Mouse (Mus musculus) neural tube, embryonic 11.5 days (tissue): ENCODE data around the gene Tmem267. TPM values are rescaled to one million over a fixed set of nuclear protein-coding genes. Genes with fewer than 3 reads are reported as not detected.

Experiments
- ATAC-seq: fragments of 200-750 bp; cut with Nextera tagmentation; 2 replicates; pipeline ENCODE4 v1.8.0; 2017; ENCODE audit warnings: moderate number of reproducible peaks, mild to moderate bottlenecking, moderate TSS enrichment, moderate library complexity; ENCODE audit not compliant: insufficient read depth, low FRiP score, low TSS enrichment
- DNase-seq: peaks from one replicate; pipeline ENCODE4 v3.0.0-alpha.2; 2015; ENCODE audit warnings: low spot score
- H3K27ac ChIP-seq: fragments of 300-500 bp; sonication (generic); 2 replicates; pipeline ENCODE4 v1.5.1; 2014; ENCODE audit warnings: low read depth, mild to moderate bottlenecking, low read length
- H3K27me3 ChIP-seq: fragments of 300-500 bp; sonication (generic); 2 replicates; pipeline ENCODE4 v1.6.1; 2014; ENCODE audit warnings: mild to moderate bottlenecking, low read length, mixed read lengths; ENCODE audit not compliant: control insufficient read depth, insufficient read depth
- H3K36me3 ChIP-seq: fragments of 300-500 bp; sonication (generic); 2 replicates; pipeline ENCODE4 v1.6.1; 2014; ENCODE audit warnings: mild to moderate bottlenecking, low read length, moderate library complexity, mixed read lengths; ENCODE audit not compliant: control insufficient read depth, insufficient read depth
- H3K4me1 ChIP-seq: fragments of 300-500 bp; sonication (generic); 2 replicates; pipeline ENCODE4 v1.6.1; 2014; ENCODE audit warnings: low read length, mixed read lengths; ENCODE audit not compliant: control insufficient read depth, insufficient read depth
- H3K4me2 ChIP-seq: fragments of 300-500 bp; sonication (generic); 2 replicates; pipeline ENCODE4 v1.6.1; 2014; ENCODE audit warnings: low read depth, mild to moderate bottlenecking, moderate library complexity
- H3K4me3 ChIP-seq: fragments of 300-500 bp; sonication (generic); 2 replicates; pipeline ENCODE4 v1.5.1; 2014; ENCODE audit warnings: low read depth, low read length
- H3K9ac ChIP-seq: fragments of 300-500 bp; sonication (generic); 2 replicates; pipeline ENCODE4 v1.6.1; 2014; ENCODE audit warnings: mild to moderate bottlenecking, low read length
- H3K9me3 ChIP-seq: fragments of 300-500 bp; sonication (generic); 2 replicates; pipeline ENCODE4 v1.6.1; 2016; ENCODE audit warnings: low read length; ENCODE audit not compliant: control insufficient read depth
- WGBS: fragments of 180-500 bp; shearing (Covaris S2); extraction: QIAGEN DNeasy Blood & Tissue Kit; methylation state at CpG from one replicate; pipeline ENCODE4 v1.1.7; 2014; 5-methylcytosine and 5-hydroxymethylcytosine counted together
- polyA plus RNA-seq: library from polyadenylated mRNA; unstranded; fragments of >200 nt; fragmentation: Nextera tagmentation; extraction: Ambion mirVana; gene quantifications from 2 replicates; pipeline ENCODE4 v1.2.1, GENCODE M21; 2014

Tmem267 gene
- polyA plus RNA-seq, 1 experiment from 2014 or later, result 1.5 TPM

DNA sequence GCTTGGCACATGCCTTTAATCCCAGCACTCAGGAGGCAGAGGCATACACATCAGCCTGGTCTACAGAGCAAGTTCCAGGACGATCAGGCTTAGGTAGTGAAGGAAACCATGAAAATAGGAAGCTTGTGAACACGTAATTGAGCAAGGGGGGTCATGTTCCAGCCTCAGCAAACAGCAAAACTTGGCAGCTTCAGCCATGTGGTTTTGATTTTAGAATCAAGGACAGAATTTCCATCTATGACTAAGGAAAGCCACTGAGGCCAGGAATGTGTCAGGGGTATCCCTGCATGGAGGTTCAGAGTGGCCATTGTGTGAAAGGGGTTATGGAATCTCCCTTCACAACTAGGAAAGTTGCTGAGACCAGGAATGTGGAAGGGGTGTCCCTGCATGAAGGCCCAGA lies 147.7 kb downstream of the Tmem267 start:
- DNase-seq, result no peak

DNA sequence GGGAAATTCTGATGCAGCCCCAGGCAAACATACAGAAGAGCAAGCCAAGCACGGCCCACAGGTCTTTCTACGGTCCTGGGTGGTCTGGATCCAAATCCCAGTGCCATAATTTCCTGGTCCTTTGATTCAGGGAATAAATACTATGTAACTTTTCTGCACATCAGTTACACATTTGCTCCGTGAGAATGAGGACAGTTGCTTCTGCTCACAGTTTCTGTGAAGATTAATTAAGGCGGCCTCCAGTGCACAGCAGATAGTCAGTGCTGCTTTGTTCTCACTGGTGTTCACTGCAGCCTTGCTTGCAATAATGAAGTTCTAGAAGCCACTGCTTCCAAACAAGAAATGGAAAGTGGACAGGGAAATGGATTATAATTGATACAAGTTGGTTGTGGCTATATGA lies 150.0 kb downstream of the Tmem267 start:
- ATAC-seq (no peak), DNase-seq (no peak)
- Histone ChIP-seq H3K27me3 (no peaks in the 10 kb centered on the region), H3K9ac (no peak overlapping the region), H3K4me2 (no peak overlapping the region), H3K4me3 (no peak overlapping the region), H3K9me3 (no peaks in the 10 kb centered on the region), H3K36me3 (no peaks in the 10 kb centered on the region), H3K27ac (no peak overlapping the region), H3K4me1 (no peaks in the 10 kb centered on the region)
- WGBS, result 81% methylated on average over 4 of the region's 4 CpGs

More for the DNA sequence above, 147.7 kb downstream of the Tmem267 start:
- no peak overlapping the region for H3K4me3 ChIP-seq
- 65% methylated on average over 2 of the region's 2 CpGs for WGBS
- H3K27ac ChIP-seq, result no peak overlapping the region
- no peaks in the 10 kb centered on the region for H3K27me3 ChIP-seq
- no peak overlapping the region for H3K4me2 ChIP-seq
- H3K4me1 ChIP-seq, result no peaks in the 10 kb centered on the region
- no peak overlapping the region for H3K9ac ChIP-seq
- H3K9me3 ChIP-seq, result no peaks in the 10 kb centered on the region
- ATAC-seq, result no peak
- H3K36me3 ChIP-seq, result no peaks in the 10 kb centered on the region

DNA sequence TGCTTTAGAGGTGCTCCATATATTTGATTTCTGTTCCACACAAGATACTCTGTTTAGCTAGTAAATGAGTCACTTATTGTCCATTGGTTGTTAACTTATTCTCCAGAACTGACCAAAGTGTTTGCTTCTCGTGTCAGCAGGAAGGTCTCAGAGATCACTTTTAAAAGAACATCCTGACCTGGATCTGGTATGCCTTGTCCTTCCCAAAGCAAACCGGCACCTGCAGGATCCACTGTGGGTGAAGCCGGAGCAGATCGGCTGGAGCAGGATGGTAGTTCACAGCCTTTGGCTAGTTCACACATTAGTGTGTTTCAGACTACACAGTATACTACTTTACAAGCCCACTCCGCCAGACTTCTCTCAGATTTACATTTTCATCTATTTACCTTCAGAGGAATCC lies 150.6 kb downstream of the Tmem267 start:
- 89% methylated on average over 5 of the region's 5 CpGs for WGBS
- DNase-seq (no peak), ATAC-seq (no peak)
- H3K27ac ChIP-seq, result no peak overlapping the region
- no peaks in the 10 kb centered on the region for H3K27me3 ChIP-seq
- H3K4me3 ChIP-seq, result no peak overlapping the region
- H3K9me3 ChIP-seq, result no peaks in the 10 kb centered on the region
- H3K36me3 ChIP-seq, result no peaks in the 10 kb centered on the region
- H3K4me2 ChIP-seq, result no peak overlapping the region
- H3K9ac ChIP-seq, result no peak overlapping the region
- no peaks in the 10 kb centered on the region for H3K4me1 ChIP-seq

DNA sequence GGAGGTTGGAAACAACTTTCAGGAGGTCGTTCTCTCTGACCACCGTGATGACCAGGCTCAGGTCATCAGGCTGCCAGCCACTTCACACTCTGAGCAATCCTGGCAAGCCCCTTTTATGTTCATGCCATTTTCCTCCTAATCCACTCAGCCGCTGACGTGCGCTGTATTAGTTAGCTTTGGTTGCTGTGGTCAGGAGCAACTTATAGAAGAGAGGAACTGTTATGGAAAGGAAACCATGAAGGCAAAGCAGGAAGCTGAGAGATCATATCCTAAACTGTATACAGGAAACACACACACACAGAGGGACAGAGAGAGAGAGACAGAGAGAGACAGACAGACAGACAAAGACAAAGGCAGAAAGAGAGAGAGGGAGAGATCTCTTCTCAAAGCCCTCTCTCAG lies 151.5 kb downstream of the Tmem267 start:
- 90% methylated on average over 5 of the region's 5 CpGs for WGBS
- Histone ChIP-seq H3K9me3 (no peaks in the 10 kb centered on the region), H3K4me2 (no peak overlapping the region), H3K27ac (no peak overlapping the region), H3K27me3 (no peaks in the 10 kb centered on the region), H3K4me1 (no peaks in the 10 kb centered on the region), H3K9ac (no peak overlapping the region), H3K4me3 (no peak overlapping the region), H3K36me3 (no peaks in the 10 kb centered on the region)
- DNase-seq (no peak), ATAC-seq (no peak)

DNA sequence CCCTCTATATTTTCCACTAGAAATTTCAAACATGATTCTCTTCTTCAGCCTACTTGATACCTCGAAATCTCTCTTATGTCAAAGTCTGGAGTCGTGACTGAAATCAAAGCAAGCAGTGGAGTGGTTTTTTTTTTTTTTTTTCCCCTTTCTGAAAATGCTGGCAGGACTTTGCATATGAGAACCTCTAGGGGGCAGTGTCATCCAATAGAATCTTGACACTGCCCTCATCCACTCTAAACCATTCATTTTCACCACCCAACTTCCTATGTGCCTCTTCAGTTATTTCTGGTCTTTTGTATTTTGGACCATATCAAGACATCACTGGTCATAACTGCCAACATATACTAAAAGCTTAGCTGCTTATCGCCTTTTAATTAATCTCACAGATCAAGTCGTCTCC lies 152.7 kb downstream of the Tmem267 start:
- H3K4me1 ChIP-seq, result no peaks in the 10 kb centered on the region
- ATAC-seq, result no peak
- H3K36me3 ChIP-seq, result no peaks in the 10 kb centered on the region
- no peaks in the 10 kb centered on the region for H3K9me3 ChIP-seq
- no peaks in the 10 kb centered on the region for H3K27me3 ChIP-seq
- no peak overlapping the region for H3K9ac ChIP-seq
- no peak overlapping the region for H3K4me2 ChIP-seq
- 54% methylated on average over 4 of the region's 4 CpGs for WGBS
- no peak overlapping the region for H3K27ac ChIP-seq
- DNase-seq, result no peak
- H3K4me3 ChIP-seq, result no peak overlapping the region

DNA sequence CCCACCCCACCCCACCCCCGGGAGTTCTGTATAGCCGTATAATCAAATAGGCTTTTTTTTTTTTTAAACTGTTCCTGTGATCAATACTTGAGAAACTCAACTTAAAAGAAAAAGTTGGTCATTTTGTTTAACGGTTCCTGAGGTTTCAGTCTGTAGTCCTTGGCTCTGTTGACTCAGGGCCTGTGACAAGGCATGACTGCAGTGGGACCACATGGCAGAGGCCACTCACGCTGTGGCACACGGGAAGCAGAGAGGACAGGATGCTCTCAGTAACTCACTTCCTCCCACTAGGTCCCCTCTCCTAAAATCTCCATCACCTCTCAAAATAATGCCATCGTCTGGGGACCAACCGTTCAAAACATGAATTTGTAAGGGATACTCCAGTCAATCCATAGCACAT lies 153.3 kb downstream of the Tmem267 start:
- ATAC-seq (no peak), DNase-seq (no peak)
- no peak overlapping the region for H3K4me3 ChIP-seq
- 83% methylated on average over 7 of the region's 7 CpGs for WGBS
- H3K27me3 ChIP-seq, result no peaks in the 10 kb centered on the region
- H3K9me3 ChIP-seq, result no peaks in the 10 kb centered on the region
- no peak overlapping the region for H3K27ac ChIP-seq
- no peak overlapping the region for H3K9ac ChIP-seq
- no peak overlapping the region for H3K4me2 ChIP-seq
- H3K36me3 ChIP-seq, result no peaks in the 10 kb centered on the region
- no peaks in the 10 kb centered on the region for H3K4me1 ChIP-seq

DNA sequence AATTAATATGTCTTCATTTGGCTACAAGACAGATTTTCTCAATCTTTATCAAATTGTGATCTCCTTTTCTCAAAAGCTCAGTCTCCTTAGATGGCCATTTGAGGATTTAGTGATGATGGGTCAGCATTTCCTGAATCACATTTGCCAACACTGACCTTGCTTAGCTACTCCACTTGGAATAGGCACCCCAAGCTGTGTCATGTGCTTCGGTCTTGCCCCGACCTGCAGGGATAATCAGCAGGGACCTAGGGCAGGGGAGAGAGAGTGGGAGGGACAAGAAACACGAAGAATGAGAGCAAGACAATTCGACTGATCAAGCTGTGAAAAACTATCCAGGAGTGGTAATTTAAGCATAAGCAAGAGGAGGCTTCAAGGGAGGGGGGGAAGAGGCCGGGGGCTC lies 156.9 kb downstream of the Tmem267 start:
- Histone ChIP-seq H3K9ac (no peak overlapping the region), H3K9me3 (no peaks in the 10 kb centered on the region), H3K4me2 (no peak overlapping the region), H3K27me3 (no peaks in the 10 kb centered on the region), H3K27ac (no peak overlapping the region), H3K4me3 (no peak overlapping the region), H3K36me3 (no peaks in the 10 kb centered on the region), H3K4me1 (no peaks in the 10 kb centered on the region)
- WGBS, result 67% methylated on average over 5 of the region's 5 CpGs
- ATAC-seq (no peak), DNase-seq (no peak)

DNA sequence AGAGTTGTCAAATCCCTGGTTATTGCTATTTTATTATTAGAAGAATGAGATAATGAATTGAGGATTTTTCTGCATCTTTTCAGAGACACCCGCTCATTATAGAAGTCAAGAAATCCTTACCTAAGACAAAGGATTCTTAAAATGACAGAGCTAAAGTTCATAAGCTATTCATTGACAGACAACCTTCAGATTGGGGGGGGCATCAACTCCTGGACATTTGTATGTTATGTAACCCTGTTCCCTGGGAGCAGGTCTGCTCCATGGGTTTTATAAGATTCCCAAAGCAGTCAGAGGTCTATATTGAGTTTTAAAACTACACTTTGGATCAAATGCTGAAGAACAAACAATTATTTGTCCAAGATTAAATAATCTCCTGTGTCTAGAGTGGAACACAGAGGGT lies 158.7 kb downstream of the Tmem267 start:
- WGBS, result 100% methylated on average over 1 of the region's 1 CpGs
- no peak overlapping the region for H3K9ac ChIP-seq
- H3K4me2 ChIP-seq, result no peak overlapping the region
- no peak overlapping the region for H3K27ac ChIP-seq
- no peak for ATAC-seq
- no peaks in the 10 kb centered on the region for H3K27me3 ChIP-seq
- H3K36me3 ChIP-seq, result no peaks in the 10 kb centered on the region
- H3K9me3 ChIP-seq, result no peaks in the 10 kb centered on the region
- no peak overlapping the region for H3K4me3 ChIP-seq
- no peaks in the 10 kb centered on the region for H3K4me1 ChIP-seq
- DNase-seq, result no peak

DNA sequence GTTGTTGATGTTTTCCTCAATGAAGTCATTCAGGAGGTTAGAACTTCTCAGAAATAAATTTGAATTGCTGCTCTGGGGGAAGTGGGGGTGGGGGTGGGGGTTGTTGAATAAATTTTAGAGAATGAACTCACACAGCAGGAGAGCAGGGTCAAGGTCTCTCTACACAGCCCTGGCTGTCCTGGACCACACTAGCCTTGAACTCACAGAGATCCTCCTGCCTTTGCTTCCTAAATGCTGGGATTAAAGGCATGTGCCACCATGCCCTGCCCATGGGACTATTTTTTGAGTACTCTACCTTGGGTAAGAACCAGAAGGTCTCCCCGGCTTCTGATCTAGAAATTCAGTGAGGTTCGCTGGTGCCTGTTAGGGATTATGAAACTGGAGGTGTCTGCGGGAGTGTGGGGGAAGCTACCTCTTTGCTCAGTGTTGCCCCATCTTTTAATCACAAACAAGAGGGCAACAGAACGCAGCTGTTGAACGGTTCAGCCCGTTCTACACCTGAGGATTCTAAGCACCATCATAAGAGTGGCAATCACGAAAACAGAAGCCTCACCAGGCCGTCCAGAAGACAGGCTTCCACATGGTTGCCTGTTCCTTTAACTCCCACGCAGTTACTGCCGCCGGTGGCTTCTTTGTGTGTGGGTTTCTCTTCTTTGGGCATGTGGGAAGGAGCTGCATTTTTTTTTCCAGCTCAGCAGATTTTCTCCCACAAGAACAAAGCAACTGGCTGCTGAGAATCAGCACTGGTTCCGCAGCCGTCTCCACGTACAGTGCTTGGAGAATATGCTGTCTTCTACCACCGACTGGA lies 161.3 kb downstream of the Tmem267 start:
- 71% methylated on average over 15 of the region's 15 CpGs for WGBS
- H3K9me3 ChIP-seq, result no peaks in the 10 kb centered on the region
- H3K4me1 ChIP-seq, result no peaks in the 10 kb centered on the region
- H3K27me3 ChIP-seq, result no peaks in the 10 kb centered on the region
- H3K9ac ChIP-seq, result no peak overlapping the region
- no peaks in the 10 kb centered on the region for H3K36me3 ChIP-seq
- DNase-seq, result no peak
- ATAC-seq, result no peak
- H3K4me2 ChIP-seq, result no peak overlapping the region
- H3K27ac ChIP-seq, result no peak overlapping the region
- H3K4me3 ChIP-seq, result no peak overlapping the region
